Mouse (Mus musculus) left cerebral cortex, adult 11 months (tissue): ENCODE data around the gene Ano1.

Source experiments
- DNase-seq: peaks from one replicate; pipeline ENCODE4 v3.0.0; 2022; ENCODE audit warnings: low spot score

Ano1 gene

GRCm38 (mm10) chr7:144634875-144635274 lies 116.9 kb downstream of the Ano1 start:
- DNase-seq: no peak

- DNase-seq: no peak
These were observed 117.3 kb downstream of the Ano1 start for GRCm38 (mm10) chr7:144634450-144634849.

- DNase-seq: no peak
These were observed 119.5 kb downstream of the Ano1 start for GRCm38 (mm10) chr7:144632321-144632720.

- no peak for DNase-seq
These were observed 121.2 kb downstream of the Ano1 start for GRCm38 (mm10) chr7:144630622-144631021.

- no peak for DNase-seq
These were observed 123.3 kb downstream of the Ano1 start for GRCm38 (mm10) chr7:144628334-144628915.

- no peak for DNase-seq
These were observed 124.0 kb downstream of the Ano1 start for GRCm38 (mm10) chr7:144627606-144628333.

GRCm38 (mm10) chr7:144626042-144626441 lies 125.7 kb downstream of the Ano1 start:
- DNase-seq: no peak

- DNase-seq: no peak
These were observed 130.8 kb downstream of the Ano1 start for GRCm38 (mm10) chr7:144620721-144621681.

GRCm38 (mm10) chr7:144620315-144620714 lies 131.5 kb downstream of the Ano1 start:
- no peak for DNase-seq

- DNase-seq: no peak
These were observed 136.4 kb downstream of the Ano1 start for GRCm38 (mm10) chr7:144615343-144615742.

- DNase-seq: no peak
These were observed 138.9 kb downstream of the Ano1 start for GRCm38 (mm10) chr7:144612829-144613228.

GRCm38 (mm10) chr7:144612351-144612750 lies 139.4 kb downstream of the Ano1 start:
- no peak for DNase-seq

- no peak for DNase-seq
These were observed 140.2 kb downstream of the Ano1 start for GRCm38 (mm10) chr7:144611595-144611994.

GRCm38 (mm10) chr7:144609568-144609967 lies 142.2 kb downstream of the Ano1 start:
- DNase-seq: no peak

GRCm38 (mm10) chr7:144607862-144608261 lies 143.9 kb downstream of the Ano1 start:
- DNase-seq: no peak

GRCm38 (mm10) chr7:144604735-144605134 lies 147.0 kb downstream of the Ano1 start:
- DNase-seq: no peak

GRCm38 (mm10) chr7:144604291-144604690 lies 147.5 kb downstream of the Ano1 start:
- DNase-seq: no peak

GRCm38 (mm10) chr7:144600333-144600900 lies 151.4 kb downstream of the Ano1 start:
- DNase-seq: no peak

GRCm38 (mm10) chr7:144589508-144589907 lies 162.3 kb downstream of the Ano1 start:
- no peak for DNase-seq

- DNase-seq: no peak
These were observed 164.5 kb downstream of the Ano1 start for GRCm38 (mm10) chr7:144587291-144587690.

- no peak for DNase-seq
These were observed 166.1 kb downstream of the Ano1 start for GRCm38 (mm10) chr7:144585648-144586047.

GRCm38 (mm10) chr7:144583619-144584018 lies 168.2 kb downstream of the Ano1 start:
- no peak for DNase-seq
